Mouse (Mus musculus) frontal cortex, adult (tissue): Measurements from ENCODE around the gene Acacb.

Experiments used
- ATAC-seq: cut with Nextera tagmentation; 2 replicates; pipeline ENCODE4 v1.9.2; 2017; ENCODE audit warnings: mild to moderate bottlenecking, moderate library complexity, mixed read lengths; ENCODE audit not compliant: low TSS enrichment

Gene Acacb

DNA sequence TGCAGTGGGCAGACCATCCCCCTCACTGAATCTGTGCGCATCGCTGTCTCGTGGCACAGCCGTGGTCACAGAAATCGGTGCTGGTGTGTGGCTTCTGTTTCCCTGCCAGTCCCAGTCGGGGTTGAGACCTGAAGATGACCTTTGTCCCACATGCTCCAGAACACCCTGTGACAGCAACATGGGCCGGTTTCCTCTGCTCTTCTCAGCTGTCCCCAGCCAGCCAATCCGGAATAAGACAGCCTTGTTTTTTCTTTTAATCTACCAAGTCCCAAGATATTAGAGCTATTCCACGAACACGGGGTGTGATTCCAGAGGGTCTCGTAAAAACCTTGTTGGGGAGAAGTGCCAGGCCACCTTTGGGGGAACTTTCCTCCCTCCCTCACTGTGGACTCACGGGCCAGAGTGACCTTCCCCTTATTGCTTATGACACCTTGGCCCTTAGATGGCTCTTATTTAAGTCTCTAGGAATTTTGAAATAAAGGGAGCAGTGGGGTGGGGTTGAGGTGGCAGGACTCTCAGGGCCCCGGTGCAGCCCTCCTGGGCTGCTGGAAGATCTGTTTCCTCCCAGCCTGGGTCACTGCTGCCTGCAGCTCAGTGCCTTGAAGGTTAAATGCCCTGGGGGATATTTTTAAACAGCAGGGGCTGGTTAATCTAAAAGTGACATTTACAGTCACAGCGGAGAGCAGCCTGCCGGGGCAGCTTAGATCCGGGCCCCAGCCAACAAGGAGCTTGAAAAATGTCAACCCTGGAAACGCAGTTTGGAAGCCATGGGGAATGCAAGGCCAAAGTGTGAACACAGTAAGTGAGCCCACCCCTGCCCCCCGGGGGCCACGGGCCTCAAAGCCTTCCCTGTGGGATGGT is at the start of gene Acacb:
TSS of gene Acacb (plus strand) at position 508 of the 861 bp plus-strand sequence.
- no peak for ATAC-seq

DNA sequence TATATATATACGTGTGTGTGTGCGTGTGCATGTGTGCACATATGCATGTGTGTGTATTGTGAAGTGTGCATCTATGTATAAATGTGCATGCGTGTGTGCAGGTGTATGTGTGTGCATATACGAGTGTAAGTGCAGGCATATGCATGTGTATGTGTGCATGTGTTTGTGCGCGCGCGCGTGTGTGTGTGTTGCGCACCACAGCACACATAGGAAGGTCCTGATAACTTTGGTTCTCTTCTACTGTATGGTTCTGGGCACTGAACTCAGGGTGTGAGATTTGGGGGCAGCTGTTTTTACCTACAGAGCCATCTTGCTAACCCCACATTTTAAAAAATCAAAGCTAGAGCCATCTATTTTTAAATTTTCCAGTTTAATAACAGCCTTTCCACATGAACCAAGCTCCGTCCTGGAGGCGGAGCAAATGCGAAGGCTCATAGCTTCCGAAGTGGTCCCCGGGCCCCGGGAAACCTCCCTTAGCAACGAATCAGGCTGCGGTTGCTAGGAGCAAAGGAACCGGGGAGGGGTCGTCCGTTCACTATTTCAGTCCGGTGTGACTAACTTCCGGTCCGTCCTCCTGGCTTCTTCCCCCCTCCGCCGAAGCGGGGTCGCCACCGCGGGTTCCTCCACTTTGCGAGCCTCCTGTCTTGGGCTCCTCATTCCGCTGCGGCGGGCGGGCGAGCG is 46.5 kb upstream of the Acacb start:
- peak; percentile 91 for ATAC-seq

DNA sequence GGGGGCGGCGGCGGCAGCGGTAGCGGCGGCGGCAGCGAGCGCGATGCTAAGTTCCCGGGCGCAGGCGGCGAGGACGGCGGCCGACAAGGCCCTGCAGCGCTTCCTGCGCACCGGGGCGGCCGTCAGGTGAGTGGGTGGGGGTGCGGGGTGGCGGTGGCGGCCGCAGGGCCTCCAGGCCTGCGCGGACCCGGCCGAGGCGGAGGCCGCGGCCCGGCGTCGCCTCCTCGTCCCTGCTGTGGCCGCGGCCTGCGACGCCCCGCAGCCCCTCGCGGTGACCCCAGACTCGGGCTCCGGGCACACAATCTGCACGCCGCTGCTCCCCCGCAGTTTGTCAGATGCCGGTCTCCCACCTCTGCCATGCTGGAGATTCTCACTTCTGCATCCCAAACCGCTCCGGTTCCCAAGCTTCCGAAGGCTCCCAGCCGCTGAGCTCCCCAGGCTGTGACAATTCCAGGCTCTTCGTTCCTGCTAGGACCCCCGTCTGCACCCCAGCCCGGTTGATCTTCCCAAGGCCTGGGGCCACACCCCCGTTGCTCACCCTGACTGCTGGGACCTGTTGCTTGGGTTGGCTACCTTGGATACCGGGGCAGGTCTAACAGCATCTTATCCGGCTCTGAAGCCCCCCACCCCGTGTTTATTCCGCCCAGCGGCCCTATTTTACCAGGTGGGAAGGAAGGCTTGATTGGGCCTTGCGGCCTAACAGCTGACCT is 45.8 kb upstream of the Acacb start:
- no peak for ATAC-seq

DNA sequence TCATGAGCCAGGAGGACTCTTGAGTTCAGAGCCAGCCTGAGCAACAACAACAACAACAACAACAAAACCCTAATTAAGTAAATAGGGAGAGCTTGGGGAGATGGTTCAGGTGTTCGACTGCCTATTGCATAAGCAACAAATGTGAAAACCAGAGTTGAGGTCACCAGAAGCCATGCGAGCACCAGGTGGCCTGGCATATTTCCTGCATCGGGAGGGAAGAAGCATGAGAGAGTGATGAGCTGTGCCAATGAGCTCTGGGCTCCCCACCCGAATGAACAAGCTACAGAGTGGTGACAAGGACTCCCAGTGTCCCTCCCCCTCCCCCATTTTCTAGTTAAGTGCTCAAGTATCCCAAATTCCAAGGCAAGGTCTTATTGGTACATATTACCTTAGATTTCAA is 44.5 kb upstream of the Acacb start:
- ATAC-seq: no peak

DNA sequence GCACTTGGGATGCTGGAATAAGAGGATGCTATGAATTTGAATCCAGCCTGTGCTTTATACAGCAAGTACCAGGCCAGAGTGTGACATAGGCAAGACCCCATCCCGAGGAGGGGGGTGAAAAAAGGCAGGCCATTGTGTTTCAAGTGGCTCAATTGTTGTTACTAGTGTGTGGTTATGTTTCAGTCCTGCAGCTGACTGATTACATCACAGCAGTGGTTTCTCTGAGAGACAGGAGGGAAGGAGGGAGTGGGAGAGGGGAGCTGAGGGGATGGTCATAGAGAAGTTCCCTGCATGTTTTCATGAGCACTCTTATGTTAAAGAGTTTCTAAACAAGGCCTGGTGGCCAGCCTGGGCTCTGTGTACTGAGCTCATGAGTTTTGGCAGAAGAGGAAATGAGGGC is 43.5 kb upstream of the Acacb start:
- ATAC-seq: peak; percentile 24; the same call in 1 of the 2 replicates

DNA sequence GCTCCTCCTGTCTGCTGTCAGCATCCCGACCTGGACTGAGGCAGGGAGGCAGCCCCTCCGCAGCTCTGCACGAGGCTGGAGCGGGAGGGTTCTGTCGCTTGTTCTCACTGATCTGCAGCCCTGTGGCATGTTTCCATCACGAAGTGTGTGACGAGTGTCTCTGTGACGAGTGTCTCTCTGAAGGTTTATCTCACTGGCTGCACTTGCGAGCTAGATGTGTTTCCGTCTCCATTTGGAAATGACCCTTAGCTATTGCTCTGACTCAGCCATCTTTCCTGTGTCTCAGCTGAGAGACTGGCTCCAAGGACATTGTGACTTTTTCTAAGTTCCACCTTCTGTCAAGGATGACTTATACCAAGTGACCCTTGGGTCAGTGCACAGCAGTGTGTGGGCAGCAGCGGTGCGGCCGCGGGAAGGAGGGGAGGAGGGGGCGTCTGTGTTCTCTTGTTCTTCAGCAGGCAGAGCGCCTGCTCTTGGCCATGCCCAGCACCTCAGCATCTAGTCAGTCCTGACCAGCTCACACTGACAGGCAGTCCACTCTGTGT is 39.9 kb upstream of the Acacb start:
- ATAC-seq: no peak

DNA sequence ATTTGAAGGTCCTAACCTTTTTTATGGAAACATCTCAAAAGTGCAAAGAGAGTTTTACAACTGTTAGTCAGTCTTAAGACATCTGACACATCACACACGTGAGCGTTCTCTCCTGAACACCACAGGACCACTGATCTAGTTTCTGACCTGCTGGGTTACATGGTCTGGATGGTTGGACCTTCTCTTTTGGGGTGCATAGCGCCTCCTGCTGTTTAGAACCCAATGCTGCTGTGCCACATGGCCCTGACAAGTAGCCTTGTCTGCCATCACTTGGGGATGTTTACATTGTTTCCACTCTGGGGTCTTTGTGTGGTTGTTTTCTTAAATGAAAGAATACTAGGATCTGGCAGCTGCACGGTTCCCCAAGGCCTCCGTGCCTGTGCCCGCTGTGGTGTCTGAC is 33.0 kb upstream of the Acacb start:
- ATAC-seq: no peak

DNA sequence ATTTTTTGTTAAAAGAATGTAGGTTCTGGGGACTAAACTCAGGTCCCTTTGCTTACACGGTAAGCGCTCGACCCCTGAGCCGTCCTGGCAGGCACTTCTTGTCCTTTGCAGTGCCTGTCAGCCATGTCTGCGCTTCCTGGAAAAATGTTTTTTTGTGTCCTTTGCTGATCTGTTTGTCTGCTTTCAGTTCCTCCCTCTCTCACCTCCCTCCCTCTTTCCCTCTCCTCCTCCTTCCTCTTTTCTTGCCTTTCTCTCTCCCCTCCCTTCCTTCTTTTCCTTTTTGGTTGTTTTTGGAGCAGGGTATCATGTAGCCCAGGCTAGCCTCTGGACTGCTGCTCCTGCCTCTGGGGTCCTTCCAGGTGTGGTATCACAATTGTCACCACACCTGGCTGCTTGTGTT is 31.3 kb upstream of the Acacb start:
- ATAC-seq: no peak

DNA sequence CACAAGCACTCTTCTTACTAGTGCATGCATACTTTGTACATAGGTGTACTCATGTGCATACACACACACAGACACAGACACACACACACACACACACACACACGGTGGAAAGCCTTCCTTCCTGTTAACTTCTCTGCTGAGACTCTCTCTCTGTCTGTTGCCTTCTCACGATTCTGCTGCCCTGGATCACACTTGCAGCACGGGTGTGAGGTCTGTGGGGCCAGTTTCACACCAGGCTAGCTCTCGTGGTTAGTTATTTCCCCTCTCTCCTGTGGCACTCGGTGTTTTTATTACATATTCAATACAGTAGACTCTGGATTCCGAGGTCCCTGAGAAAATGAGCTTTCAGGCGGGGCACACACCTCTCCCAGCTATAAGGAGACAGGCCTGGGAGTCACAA is 29.7 kb upstream of the Acacb start:
- no peak for ATAC-seq

DNA sequence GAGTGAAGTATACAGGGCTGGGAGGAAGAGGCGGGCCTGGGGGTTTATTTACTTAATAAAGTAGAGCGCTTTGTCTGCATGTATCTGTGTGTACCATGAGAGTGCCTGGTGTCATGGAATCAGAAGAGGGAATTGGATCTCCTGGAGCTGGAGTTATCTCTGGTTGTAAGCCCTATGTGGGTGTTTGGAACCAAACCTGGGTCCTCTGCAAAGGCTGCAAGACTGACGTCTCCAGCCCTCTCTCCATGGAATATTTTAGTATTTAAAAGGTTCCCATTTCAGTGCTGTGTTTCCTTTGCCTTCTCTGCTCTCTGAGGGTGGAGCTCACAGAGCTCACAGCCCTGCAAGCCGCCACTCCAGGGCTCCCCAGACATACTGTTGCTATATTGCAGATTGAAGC is 26.5 kb upstream of the Acacb start:
- peak; percentile 74 for ATAC-seq

DNA sequence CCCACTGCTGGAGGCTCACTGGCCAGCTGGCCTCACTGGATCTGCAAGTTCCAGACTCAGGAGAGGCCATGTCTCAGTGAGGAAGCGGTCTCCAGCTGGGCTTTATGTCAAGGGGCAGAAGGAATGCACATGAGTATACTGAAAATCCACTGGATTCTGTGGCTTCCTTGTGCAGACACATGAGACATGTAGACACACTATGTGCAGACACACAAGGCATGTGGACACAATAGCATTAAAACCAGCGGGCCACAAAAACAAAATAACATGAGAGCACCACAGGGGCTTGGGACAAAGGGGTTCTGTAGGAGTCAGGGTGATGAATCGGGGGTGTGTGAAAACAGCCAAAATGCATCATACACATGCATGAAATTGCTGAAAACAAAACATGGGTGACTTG is 20.3 kb upstream of the Acacb start:
- no peak for ATAC-seq

DNA sequence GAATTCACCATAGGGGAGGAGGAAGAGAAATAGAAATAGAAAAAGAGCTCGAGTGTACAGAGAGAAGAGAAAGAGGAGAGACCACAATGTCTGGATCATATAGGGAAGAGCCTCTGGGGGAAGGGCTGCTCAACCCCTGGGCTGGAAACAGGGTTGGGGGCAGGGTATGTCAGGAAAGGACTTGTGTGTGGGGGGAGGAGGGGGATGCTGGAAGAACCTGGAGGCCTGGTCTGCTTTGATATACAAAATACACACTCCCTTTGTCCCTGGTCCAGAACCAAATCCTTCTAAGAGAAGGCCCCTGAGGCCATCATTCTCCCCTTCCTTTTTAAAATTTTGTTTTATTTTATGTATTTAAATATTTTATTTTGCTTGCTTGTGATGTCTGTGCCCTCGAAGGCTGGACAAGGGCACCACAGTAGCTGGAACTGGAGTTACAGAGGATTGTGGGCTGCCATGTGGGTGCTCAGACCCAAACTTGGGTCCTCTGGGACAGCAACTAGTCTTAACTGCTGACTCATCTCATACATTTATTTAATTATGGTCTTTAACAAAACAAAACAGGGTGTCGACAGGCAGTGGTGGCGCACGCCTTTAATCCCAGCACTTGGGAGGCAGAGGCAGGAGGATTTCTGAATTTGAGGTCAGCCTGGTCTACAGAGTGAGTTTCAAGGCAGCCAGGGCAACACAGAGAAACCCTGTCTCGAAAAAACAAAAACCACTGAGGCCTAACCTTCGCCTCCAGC is 19.7 kb upstream of the Acacb start:
- no peak for ATAC-seq

DNA sequence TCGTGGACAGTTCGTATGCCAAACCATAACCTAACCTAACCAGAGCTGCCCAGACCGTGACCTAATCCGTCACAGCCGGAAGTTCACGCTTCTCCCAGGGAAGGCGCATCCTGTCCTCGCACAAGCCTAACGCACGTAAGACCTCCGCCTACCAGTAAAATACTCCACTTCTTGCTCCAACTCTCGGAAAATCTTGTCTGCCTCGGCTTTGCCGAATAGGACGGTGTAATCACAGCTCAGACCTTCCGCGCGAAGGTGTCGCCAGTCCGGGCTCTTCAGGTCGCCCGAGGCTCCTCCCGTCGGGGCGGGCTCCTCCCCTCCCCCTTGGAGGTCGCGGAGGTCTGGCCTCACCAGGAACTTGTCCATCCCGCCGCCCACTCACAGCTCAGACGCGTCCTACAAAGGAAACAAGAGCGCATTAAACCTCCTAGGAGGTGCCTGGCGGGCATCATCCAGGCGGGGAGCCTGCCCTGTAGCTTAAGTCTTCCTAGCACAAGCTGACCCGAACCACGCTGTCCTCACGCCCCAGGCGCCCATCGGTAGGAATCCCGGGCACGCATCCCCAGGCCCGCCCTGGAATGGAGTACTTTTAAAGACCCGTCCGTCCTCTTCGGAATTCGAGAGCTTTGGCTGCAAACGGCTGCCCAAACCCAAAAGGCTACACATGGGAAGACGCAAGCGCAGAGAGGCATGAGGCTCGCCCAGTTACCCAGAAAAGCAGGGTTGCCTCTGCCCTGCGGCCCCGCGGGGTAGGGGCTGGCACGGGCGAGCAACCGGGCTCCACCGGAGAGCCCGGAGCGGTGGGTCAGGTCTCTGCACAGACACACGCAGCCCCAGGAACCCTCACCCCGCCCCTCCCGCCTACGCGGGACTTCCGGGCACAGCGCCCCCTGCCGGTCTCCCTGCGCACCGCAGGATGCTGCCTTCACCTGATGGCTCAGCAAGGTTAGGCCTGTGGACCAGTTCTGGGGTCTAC is 18.7 kb upstream of the Acacb start, which contains the start of gene Alkbh2:
TSS of gene Alkbh2 (minus strand) at position 845 of the 976 bp plus-strand sequence.
- ATAC-seq: peak; percentile 28; the same call in 1 of the 2 replicates

DNA sequence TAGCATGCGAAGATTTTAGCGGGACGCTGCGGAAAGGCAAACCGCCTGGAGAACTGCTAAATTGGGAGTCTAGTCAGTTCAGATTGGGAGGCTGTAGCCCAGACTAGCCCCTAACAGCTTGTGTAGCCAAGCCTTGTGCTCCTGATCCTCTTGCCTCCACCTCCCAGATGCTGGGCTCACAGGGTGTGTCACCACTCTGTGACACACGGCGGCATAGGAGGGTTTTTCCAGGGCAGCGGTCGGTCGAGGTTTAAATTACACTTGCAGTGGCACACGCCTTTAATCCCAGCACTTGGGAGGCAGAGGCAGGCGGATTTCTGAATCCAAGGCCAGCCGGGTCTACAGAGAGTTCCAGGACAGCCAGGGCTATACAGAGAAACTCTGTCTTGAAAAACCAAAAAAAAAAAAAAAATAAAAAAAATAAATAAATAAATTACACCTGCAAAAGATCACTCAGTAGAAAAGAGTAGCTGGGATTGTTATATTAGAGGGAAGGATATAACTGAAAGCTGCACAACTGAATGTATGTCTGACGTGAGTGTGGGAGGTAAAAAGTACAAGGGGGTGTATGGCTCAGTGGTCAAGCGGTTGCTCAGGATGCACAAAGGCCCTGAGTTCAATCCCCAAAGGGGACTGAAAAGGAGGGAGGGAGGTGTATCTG is 16.7 kb upstream of the Acacb start:
- no peak for ATAC-seq

DNA sequence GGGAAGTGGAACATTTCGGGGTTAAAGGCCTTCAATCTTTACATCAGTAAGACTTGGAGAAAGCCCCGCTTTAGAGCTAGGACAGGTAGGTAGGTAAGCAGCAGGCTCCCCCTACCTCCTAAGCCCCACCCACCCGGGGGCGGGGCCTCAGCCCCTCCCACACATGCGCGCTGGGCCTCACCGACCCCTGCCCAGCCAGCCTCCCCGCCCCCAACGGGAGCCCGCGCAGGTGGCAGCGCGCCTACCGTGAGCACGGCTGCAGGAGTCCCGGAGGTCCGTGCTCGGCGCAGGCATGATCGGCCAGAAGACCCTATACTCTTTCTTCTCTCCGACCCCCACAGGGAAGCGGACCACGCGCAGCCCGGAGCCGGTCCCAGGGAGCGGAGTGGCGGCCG is 16.1 kb upstream of the Acacb start, which contains the start of gene Ung:
TSS of gene Ung (plus strand) at position 176 of the 395 bp plus-strand sequence.
- ATAC-seq: no peak

DNA sequence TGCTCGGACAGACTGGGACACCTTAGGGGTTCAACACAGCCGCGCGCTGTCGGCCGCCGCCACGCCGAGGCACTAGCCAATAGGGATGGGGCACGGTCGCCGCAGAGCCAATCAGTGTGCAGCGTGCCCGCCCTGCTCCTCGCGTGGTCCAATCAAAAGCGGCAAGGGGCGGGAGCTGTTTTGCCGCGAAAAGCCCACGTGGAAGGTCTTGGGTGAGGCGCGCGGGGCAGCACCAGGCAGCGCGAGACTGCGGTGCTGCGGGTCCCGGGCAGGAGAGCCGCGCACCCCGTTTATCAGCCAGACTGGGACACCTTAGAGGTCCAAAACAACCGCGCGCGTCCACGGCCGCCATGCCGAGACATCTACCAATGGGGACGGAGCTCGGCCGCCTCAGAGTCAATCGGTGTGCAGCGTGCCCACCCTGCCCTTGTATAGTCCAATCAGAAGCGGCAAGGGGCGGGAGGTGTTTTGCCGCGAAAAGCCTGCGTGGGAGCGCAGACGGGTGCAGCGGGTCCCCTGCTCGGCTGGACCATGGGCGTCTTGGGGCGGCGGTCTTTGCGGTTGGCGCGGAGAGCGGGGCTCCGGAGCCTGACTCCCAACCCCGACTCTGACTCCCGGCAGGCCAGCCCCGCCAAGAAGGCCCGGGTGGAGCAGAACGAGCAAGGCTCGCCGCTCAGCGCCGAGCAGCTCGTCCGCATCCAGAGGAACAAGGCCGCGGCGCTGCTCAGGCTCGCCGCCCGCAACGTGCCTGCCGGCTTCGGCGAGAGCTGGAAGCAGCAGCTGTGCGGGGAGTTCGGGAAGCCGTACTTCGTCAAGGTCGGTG is 15.4 kb upstream of the Acacb start:
- peak; percentile 93 for ATAC-seq

DNA sequence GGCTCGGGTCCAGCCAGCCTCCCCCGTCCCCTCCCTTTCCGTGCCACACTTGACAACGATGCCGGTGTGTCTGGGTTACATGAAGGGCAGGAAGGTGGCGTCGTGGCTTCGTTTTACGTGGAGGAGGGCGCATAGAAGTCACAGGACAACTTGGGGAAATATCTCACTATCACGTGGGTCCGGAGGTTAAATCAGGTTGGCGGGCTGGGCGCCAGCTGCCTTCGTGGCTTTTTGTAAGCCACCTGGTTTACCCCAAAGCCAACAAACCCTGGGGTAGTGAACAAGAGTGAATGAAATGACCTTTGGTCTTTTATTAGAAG is 14.9 kb upstream of the Acacb start:
- ATAC-seq: no peak

DNA sequence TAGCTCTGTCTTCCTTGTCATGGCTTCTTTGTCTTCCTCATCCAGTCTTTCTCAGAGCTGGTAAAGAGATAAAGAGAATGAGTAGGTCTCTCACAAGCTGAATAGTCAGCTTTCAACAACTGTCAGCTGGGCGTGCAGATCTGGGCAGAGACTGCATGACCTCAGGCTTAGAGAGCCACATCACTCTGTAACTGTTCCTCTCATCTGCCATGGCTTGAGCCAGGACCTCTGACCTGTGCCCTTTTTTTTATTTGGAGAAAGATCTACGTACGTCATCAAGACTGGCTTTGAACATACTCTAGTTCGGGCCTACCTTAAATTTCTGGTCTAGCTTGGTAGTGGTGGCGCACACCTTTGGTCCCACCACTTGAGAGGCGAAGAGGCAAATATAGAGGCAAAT is 13.5 kb upstream of the Acacb start:
- no peak for ATAC-seq

DNA sequence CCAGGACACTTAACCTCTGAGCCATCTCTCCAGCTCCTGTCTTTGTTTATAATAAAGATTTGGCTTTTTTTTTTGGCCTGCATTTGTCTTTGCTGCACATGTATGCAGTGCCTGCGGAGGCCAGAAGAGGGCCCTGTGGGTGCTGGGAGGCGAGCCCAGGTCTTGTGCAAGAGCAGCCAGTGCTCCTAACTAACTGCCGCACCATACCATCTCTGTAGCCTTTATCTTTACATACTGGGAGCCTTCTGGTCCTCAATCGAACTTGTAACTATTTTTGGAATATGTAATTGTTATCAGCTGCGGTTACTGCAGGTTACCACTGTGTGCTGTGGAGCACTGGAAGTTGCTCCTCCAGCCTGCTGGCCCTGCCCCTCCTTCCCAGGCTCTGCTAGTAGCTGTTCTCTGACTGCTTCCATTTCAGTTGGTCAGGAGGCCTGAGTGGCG is 12.2 kb upstream of the Acacb start:
- no peak for ATAC-seq
